Mouse (Mus musculus) hindbrain, embryonic 11.5 days (tissue): ENCODE data around the gene Spi1. TPM values are rescaled to one million over a fixed set of nuclear protein-coding genes. Genes with fewer than 3 reads are reported as not detected.
A peak's percentile ranks its signal among the peaks of the same experiment; 100 is the strongest.

Experiments
- ATAC-seq: fragments of 200-750 bp; cut with Nextera tagmentation; 2 replicates; pipeline ENCODE4 v1.8.0; 2017; ENCODE audit warnings: mild to moderate bottlenecking, moderate TSS enrichment, moderate library complexity; ENCODE audit not compliant: low FRiP score
- DNase-seq: peaks from one replicate; pipeline ENCODE4 v3.0.0-alpha.2; 2015; ENCODE audit warnings: low spot score
- H3K27ac ChIP-seq: fragments of 300-500 bp; sonication (generic); 2 replicates; pipeline ENCODE4 v1.5.1; 2014; ENCODE audit warnings: mild to moderate bottlenecking, low read depth, low read length
- H3K27me3 ChIP-seq: fragments of 300-500 bp; sonication (generic); 2 replicates; pipeline ENCODE4 v1.6.1; 2014; ENCODE audit warnings: mild to moderate bottlenecking, low read length, moderate library complexity, mixed read lengths; ENCODE audit not compliant: control insufficient read depth, insufficient read depth
- H3K36me3 ChIP-seq: fragments of 300-500 bp; sonication (generic); 2 replicates; pipeline ENCODE4 v1.6.1; 2014; ENCODE audit warnings: mild to moderate bottlenecking, low read length, moderate library complexity, mixed read lengths; ENCODE audit not compliant: control insufficient read depth, insufficient read depth
- H3K4me1 ChIP-seq: fragments of 300-500 bp; sonication (generic); replicated peaks from 2 replicates; pipeline ENCODE4 v1.6.1; 2014; ENCODE audit warnings: low read length, mixed read lengths; ENCODE audit not compliant: control insufficient read depth, insufficient read depth
- H3K4me2 ChIP-seq: fragments of 300-500 bp; sonication (generic); replicated peaks from 2 replicates; pipeline ENCODE4 v1.6.1; 2014; ENCODE audit warnings: mild to moderate bottlenecking, low read depth, low read length
- H3K4me3 ChIP-seq: fragments of 300-500 bp; sonication (generic); 2 replicates; pipeline ENCODE4 v1.5.1; 2014; ENCODE audit warnings: low read depth, low read length
- H3K9ac ChIP-seq: fragments of 300-500 bp; sonication (generic); 2 replicates; pipeline ENCODE4 v1.6.1; 2014; ENCODE audit warnings: low read depth, low read length
- H3K9me3 ChIP-seq: fragments of 300-500 bp; sonication (generic); 2 replicates; pipeline ENCODE4 v1.6.1; 2016; ENCODE audit warnings: low read length; ENCODE audit not compliant: control insufficient read depth
- WGBS: fragments of 180-500 bp; shearing (Covaris S2); extraction: QIAGEN DNeasy Blood & Tissue Kit; methylation state at CpG from one replicate; pipeline ENCODE4 v1.1.7; 2014; 5-methylcytosine and 5-hydroxymethylcytosine counted together
- polyA plus RNA-seq: library from polyadenylated mRNA; unstranded; fragments of >200 nt; fragmentation: Nextera tagmentation; extraction: Ambion mirVana; gene quantifications from 2 replicates; pipeline ENCODE4 v1.2.1, GENCODE M21; 2014

Spi1 gene
- polyA plus RNA-seq, 1 experiment from 2014 or later: 3.0 TPM

DNA sequence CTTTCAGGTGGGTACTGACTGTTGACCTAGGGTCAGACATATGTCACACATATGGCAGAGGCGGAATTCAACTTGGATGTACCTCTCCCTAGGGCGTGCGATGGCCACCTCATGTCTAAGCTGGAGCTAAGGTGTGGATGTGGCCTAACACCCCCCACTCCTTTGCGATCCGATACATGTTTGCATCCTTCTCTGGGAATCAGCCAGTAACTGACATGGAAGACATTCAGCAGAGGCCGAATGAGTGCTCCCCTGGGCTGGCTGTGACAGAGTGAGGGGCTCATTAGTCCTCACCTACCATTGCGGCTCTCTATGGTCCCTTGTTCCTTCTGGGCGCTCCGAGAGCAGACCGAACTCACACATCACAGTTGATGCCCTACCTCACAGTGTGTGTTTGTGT is 11.1 kb upstream of the Spi1 start:
- peaks cover 2% of the 10 kb centered on the region; the same call in 1 of the 2 replicates for H3K4me1 ChIP-seq
- no peaks in the 10 kb centered on the region for H3K27me3 ChIP-seq
- H3K36me3 ChIP-seq: no peaks in the 10 kb centered on the region
- ATAC-seq (0 out of 2 replicates have a peak, but pooled peaks have one; percentile 6), DNase-seq (peak; percentile 29)
- WGBS: 86% methylated on average over 10 of the region's 10 CpGs
- H3K27ac ChIP-seq: peak overlapping the region; percentile 62; the same call in 1 of the 2 replicates
- peak overlapping the region; percentile 71 for H3K9ac ChIP-seq
- no peaks in the 10 kb centered on the region for H3K9me3 ChIP-seq
- peak overlapping the region; percentile 68 for H3K4me3 ChIP-seq
- peak overlapping the region; percentile 76 for H3K4me2 ChIP-seq

DNA sequence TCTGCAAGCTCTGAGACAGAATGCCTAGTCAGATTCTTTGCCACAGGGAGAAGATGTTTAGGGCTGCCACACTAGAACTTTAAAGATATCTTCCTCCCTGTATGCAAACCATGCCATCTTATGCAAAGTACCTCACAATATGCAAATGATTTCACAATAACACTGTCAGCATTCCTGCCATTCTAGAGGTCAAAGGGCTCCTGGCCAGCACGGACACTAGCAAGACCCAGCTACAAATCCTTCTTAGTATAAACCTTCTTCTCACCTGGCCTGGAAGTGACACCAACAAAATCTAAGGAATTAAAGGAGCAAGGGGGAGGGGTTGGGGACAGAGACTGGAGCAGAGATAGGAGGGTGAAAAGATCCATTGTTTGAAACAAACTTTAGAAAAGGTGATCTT is 10.1 kb upstream of the Spi1 start:
- 8% methylated on average over 1 of the region's 1 CpGs for WGBS
- H3K36me3 ChIP-seq: no peaks in the 10 kb centered on the region

DNA sequence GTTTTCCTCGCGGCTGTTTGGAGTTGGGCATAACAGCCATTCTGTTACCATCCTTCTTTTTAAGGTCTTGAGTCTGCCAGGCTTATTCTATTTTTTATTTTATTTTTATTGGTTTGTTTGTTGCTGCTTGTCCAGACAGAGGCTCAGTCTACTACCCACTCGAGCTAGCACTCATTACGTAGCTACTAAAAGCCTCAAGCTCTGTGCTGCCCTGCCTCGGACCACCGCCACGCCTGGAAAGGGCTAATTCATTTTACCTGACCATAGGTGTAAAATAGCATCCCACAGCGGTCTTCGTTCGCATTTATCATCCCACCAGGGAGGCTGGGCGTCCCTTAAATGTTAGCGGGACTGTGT is 4.3 kb upstream of the Spi1 start:
- DNase-seq (no peak), ATAC-seq (no peak)
- no peaks in the 10 kb centered on the region for H3K27me3 ChIP-seq
- H3K36me3 ChIP-seq: no peaks in the 10 kb centered on the region
- H3K4me1 ChIP-seq: 0 out of 2 replicates have a peak, but pooled peaks cover 2% of the 10 kb centered on the region
- H3K4me2 ChIP-seq: peak overlapping the region; percentile 88; the same call in 1 of the 2 replicates
- peak overlapping the region; percentile 41; the same call in 1 of the 2 replicates for H3K4me3 ChIP-seq
- H3K27ac ChIP-seq: no peak overlapping the region
- no peaks in the 10 kb centered on the region for H3K9me3 ChIP-seq
- no peak overlapping the region for H3K9ac ChIP-seq
- 22% methylated on average over 12 of the region's 12 CpGs for WGBS

More for the DNA sequence above, 10.1 kb upstream of the Spi1 start:
- no peak for DNase-seq
- no peak overlapping the region for H3K4me2 ChIP-seq
- ATAC-seq: no peak
- no peak overlapping the region for H3K27ac ChIP-seq
- H3K4me1 ChIP-seq: peaks cover 2% of the 10 kb centered on the region; the same call in 1 of the 2 replicates
- H3K9ac ChIP-seq: no peak overlapping the region
- no peak overlapping the region for H3K4me3 ChIP-seq
- no peaks in the 10 kb centered on the region for H3K27me3 ChIP-seq
- H3K9me3 ChIP-seq: no peaks in the 10 kb centered on the region

DNA sequence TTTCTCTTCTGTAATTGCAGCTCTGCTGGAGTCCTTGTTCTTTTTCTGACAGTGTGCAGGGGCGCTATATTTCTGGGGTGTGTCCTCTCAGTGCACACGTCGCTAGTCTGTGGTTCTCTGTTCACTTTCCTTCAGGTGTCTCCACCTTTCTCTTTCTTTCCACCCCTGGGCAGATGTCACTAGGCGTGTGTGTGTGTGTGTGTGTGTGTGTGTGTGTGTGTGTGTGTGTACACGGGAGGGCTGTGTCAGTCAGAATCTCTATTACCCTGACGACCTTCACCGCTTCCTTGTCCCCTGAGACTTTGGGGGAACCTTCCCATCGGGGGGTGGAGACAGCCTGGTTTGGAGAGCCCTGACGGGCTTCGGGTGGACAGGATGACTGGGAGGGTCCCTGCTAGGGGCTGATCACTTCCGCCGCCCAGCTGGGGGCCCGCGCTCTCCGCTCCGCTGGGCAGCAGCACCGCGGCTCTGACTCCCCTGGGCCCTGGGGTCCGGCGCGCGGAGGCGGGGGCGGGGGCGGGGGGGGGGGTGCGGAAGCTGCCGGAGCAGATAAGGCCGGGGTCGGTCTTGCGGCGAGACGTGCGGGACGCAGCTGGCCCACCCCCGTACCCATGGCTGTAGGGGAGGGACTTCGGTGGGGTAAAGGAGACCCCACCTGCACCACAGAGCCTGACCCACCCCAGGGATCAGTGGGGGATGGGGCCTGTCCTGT is 3.7 kb upstream of the Spi1 start:
- Histone ChIP-seq H3K4me1 (0 out of 2 replicates have a peak, but pooled peaks cover 2% of the 10 kb centered on the region), H3K4me2 (peak overlapping the region; percentile 88), H3K9ac (peak overlapping the region; percentile 63), H3K4me3 (peak overlapping the region; percentile 41), H3K36me3 (no peaks in the 10 kb centered on the region), H3K9me3 (no peaks in the 10 kb centered on the region), H3K27ac (no peak overlapping the region), H3K27me3 (no peaks in the 10 kb centered on the region)
- DNase-seq: peak; percentile 62
- ATAC-seq: peak; percentile 92
- WGBS: 2% methylated on average over 16 of the region's 36 CpGs

DNA sequence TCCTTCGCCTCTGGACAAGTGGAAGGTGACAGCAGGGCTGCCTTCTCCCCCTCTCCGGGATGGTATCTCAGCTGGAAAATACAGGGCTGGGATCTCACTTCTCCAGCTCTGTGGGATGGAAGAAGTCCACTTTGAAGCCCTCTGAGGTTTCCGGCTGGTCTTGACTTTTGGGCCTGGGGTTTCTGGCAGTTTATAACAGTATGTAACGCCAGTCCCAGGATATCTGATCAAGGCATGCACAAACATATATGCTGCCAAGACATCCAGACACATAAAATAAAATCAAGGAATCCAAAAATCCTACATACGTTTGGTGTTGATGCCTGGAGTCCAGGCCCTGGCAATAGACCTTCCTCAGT is 3.2 kb upstream of the Spi1 start:
- H3K4me2 ChIP-seq: peak overlapping the region; percentile 88
- no peaks in the 10 kb centered on the region for H3K9me3 ChIP-seq
- WGBS: 24% methylated on average over 5 of the region's 5 CpGs
- 0 out of 2 replicates have a peak, but pooled peaks cover 2% of the 10 kb centered on the region for H3K4me1 ChIP-seq
- peak overlapping the region; percentile 63 for H3K9ac ChIP-seq
- DNase-seq (no peak), ATAC-seq (no peak)
- H3K27me3 ChIP-seq: no peaks in the 10 kb centered on the region
- no peaks in the 10 kb centered on the region for H3K36me3 ChIP-seq
- no peak overlapping the region for H3K27ac ChIP-seq
- H3K4me3 ChIP-seq: peak overlapping the region; percentile 41

DNA sequence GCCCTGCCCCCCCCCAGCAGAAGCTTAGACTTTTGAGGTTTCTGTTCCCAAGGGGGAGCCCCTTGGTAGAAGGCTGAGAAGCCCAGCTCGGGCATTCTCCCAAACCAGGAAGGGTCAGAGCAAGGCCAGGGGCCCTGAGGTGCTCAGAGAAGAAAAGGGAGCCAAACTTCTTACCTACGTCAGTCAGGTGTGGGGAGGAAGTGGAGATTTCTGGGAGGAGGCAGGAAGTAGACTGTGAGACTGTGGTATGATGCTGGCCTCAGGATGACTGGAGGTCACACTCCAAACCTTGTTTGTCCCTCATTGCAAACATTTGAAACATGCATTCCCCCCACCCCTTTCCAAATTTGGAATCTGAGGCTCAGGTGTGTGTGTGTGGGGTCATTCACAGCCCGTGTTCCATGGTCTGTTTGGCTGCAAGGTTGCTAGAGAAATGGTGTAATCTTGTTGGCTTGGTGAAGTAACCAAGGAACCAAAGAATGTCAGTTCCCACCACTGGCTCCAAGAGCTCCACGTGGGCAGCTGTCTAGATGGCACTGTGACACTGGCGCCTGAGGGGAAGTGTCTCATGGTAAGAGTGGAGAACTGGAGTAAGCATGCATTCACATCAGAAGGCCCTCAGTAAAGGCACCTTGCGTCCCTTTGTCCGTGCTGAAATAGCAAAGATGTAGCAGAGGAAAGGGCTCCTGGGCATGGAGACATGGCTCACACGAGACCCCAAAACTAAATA is 1.2 kb upstream of the Spi1 start:
- no peaks in the 10 kb centered on the region for H3K9me3 ChIP-seq
- H3K27me3 ChIP-seq: no peaks in the 10 kb centered on the region
- WGBS: 82% methylated on average over 8 of the region's 8 CpGs
- H3K4me3 ChIP-seq: no peak overlapping the region
- H3K9ac ChIP-seq: no peak overlapping the region
- ATAC-seq (no peak), DNase-seq (no peak)
- H3K4me2 ChIP-seq: no peak overlapping the region
- no peaks in the 10 kb centered on the region for H3K36me3 ChIP-seq
- 0 out of 2 replicates have a peak, but pooled peaks cover 2% of the 10 kb centered on the region for H3K4me1 ChIP-seq
- no peak overlapping the region for H3K27ac ChIP-seq

DNA sequence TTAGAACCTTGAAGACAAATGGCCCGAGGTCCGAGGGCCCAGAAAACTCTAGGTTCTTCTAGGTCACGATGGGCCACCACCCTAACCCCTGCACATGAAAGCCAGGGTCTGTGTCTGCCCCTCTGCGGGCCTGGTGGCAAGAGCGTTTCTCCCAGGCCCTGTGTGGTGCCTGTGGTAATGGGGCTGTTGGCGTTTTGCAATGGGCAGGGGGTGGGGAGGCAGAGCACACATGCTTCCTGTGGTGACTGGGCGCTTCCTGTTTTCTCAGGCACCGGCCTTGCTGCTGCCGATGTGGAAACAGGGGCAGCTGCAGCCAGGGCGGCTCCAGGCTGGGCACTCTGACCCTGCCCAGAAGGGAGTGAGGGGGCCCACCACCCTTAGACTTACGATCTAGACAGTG is 654 bp downstream of the Spi1 start:
- H3K27ac ChIP-seq: no peak overlapping the region
- ATAC-seq (no peak), DNase-seq (no peak)
- 78% methylated on average over 11 of the region's 11 CpGs for WGBS
- H3K9me3 ChIP-seq: no peaks in the 10 kb centered on the region
- H3K27me3 ChIP-seq: no peaks in the 10 kb centered on the region
- H3K4me3 ChIP-seq: no peak overlapping the region
- 0 out of 2 replicates have a peak, but pooled peaks cover 2% of the 10 kb centered on the region for H3K4me1 ChIP-seq
- no peaks in the 10 kb centered on the region for H3K36me3 ChIP-seq
- no peak overlapping the region for H3K9ac ChIP-seq
- H3K4me2 ChIP-seq: no peak overlapping the region

DNA sequence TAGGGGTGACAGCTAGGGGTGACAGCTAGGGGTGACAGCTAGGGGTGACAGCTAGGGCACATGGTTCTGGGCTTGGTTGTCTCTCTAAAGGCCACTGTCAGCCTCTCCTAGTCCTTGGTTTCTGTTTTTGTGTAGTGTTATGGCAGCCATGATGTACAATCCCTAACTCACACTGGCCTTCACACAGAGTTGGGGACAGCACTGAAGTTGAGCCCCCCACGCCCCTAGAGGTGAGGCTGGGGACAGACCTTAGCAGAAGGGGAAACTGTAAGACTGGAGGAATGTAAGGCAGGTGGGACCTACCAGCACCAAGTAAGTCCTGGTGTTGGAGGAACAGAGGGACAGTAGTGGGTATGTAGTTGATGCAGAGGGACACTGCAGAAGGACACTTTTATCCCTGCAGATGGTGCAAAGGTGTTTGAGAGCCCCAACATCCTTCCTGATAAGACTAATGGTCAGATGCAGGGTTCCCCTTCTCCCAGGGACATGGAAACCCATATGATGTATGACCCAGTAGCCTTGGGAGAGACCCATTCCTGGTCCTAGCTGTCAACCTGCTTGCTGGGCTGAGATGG is 1.3 kb downstream of the Spi1 start:
- H3K4me3 ChIP-seq: no peak overlapping the region
- H3K4me2 ChIP-seq: no peak overlapping the region
- H3K9ac ChIP-seq: no peak overlapping the region
- H3K27me3 ChIP-seq: no peaks in the 10 kb centered on the region
- WGBS: 38% methylated on average over 1 of the region's 1 CpGs
- H3K9me3 ChIP-seq: no peaks in the 10 kb centered on the region
- DNase-seq (no peak), ATAC-seq (no peak)
- 0 out of 2 replicates have a peak, but pooled peaks cover 2% of the 10 kb centered on the region for H3K4me1 ChIP-seq
- H3K27ac ChIP-seq: no peak overlapping the region
- no peaks in the 10 kb centered on the region for H3K36me3 ChIP-seq
